Mouse (Mus musculus): ENCODE results near the gene Ndufb5. TPM values are rescaled to one million over a fixed set of nuclear protein-coding genes. Genes with fewer than 3 reads are reported as not detected.
"Not testable (repeated sequence)": the region's sequence is repeated elsewhere in the genome, so short reads cannot be mapped to it uniquely, and the experiment has no call there.

Gene Ndufb5
- polyA plus RNA-seq, 1 experiment from 2014 or later, result 328 TPM

DNA sequence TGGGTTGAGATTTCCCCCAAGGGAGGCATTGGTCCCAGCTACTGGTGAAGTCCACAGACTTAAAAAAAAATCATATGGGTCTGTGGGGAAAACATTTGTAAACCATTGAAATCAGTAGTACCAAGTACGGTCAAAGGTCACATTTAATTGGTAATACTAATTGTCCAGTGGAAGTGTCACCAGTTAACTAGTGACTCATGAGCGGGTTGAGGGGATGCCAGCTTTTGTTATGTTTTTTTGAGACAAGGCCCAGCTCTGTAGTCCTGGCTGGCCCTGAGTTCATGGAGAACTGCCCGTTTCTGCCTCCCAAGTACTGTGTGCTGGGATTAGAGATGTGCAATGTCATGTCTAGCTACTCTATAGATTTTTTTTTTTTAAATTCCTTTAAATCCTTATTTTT, 23.1 kb upstream of the Ndufb5 start:
- 95% methylated on average over 3 of the region's 3 CpGs for WGBS
- no peak for ATAC-seq (ENCODE audit: low FRiP score)
- Histone ChIP-seq H3K36me3 (ENCODE audit: control insufficient read depth, insufficient read depth, low read length) (peaks cover 8% of the 10 kb centered on the region), H3K27ac (ENCODE audit: low read depth, low read length) (no peak overlapping the region), H3K9me3 (ENCODE audit: control insufficient read depth, low read length) (no peaks in the 10 kb centered on the region), H3K4me3 (ENCODE audit: low read depth, low read length) (no peak overlapping the region), H3K27me3 (ENCODE audit: control insufficient read depth, insufficient read depth, low read length) (no peaks in the 10 kb centered on the region), H3K9ac (ENCODE audit: low read depth, low read length) (no peak overlapping the region), H3K4me2 (replicated peaks; ENCODE audit: low read depth, low read length) (no peak overlapping the region), H3K4me1 (replicated peaks; ENCODE audit: control insufficient read depth, insufficient read depth, low read length) (no peaks in the 10 kb centered on the region)
- DNase-seq (ENCODE audit: low spot score), result no peak

GRCm38 (mm10) chr3:32717403-32717802, 19.4 kb upstream of the Ndufb5 start:
- not testable (repeated sequence) for H3K27me3 ChIP-seq (ENCODE audit: control insufficient read depth, insufficient read depth, low read length); H3K4me1 ChIP-seq (replicated peaks; ENCODE audit: control insufficient read depth, insufficient read depth, low read length); H3K9me3 ChIP-seq (ENCODE audit: control insufficient read depth, low read length); H3K27ac ChIP-seq (ENCODE audit: low read depth, low read length); H3K9ac ChIP-seq (ENCODE audit: low read depth, low read length); ATAC-seq (ENCODE audit: low FRiP score); H3K4me2 ChIP-seq (replicated peaks; ENCODE audit: low read depth, low read length); H3K4me3 ChIP-seq (ENCODE audit: low read depth, low read length); DNase-seq (ENCODE audit: low spot score)
- 95% methylated on average over 6 of the region's 6 CpGs for WGBS
- peaks cover 13% of the 10 kb centered on the region for H3K36me3 ChIP-seq (ENCODE audit: control insufficient read depth, insufficient read depth, low read length)

DNA sequence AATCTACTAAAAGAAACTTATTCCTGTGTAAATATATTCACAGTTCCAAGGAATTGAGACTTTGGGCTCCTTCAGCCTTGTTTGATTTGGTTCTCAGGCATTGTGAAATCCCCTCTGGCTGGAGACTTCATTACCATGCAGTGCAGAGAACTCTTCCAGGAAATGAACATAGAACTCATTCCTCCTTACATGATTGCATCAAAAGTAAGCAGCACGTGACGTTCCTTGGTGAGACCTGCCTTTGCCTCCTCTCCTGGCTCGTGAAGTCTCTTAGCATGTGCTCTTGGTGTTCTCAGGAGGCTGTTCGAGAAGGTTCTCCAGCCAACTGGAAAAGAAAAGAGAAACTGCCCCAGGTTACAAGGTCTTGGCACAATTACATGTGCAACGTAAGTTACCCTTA, 18.5 kb upstream of the Ndufb5 start:
- H3K4me1 ChIP-seq (replicated peaks; ENCODE audit: control insufficient read depth, insufficient read depth, low read length), result no peaks in the 10 kb centered on the region
- peaks cover 16% of the 10 kb centered on the region for H3K36me3 ChIP-seq (ENCODE audit: control insufficient read depth, insufficient read depth, low read length)
- H3K9me3 ChIP-seq (ENCODE audit: control insufficient read depth, low read length), result no peaks in the 10 kb centered on the region
- ATAC-seq (ENCODE audit: low FRiP score) (no peak), DNase-seq (ENCODE audit: low spot score) (no peak)
- H3K27ac ChIP-seq (ENCODE audit: low read depth, low read length), result no peak overlapping the region
- H3K4me2 ChIP-seq (replicated peaks; ENCODE audit: low read depth, low read length), result no peak overlapping the region
- no peak overlapping the region for H3K9ac ChIP-seq (ENCODE audit: low read depth, low read length)
- no peaks in the 10 kb centered on the region for H3K27me3 ChIP-seq (ENCODE audit: control insufficient read depth, insufficient read depth, low read length)
- no peak overlapping the region for H3K4me3 ChIP-seq (ENCODE audit: low read depth, low read length)
- WGBS, result 96% methylated on average over 5 of the region's 5 CpGs

GRCm38 (mm10) chr3:32724191-32724590, 12.6 kb upstream of the Ndufb5 start:
- Histone ChIP-seq H3K4me3 (ENCODE audit: low read depth, low read length) (no peak overlapping the region), H3K36me3 (ENCODE audit: control insufficient read depth, insufficient read depth, low read length) (peaks cover 24% of the 10 kb centered on the region), H3K9me3 (ENCODE audit: control insufficient read depth, low read length) (no peaks in the 10 kb centered on the region), H3K27me3 (ENCODE audit: control insufficient read depth, insufficient read depth, low read length) (no peaks in the 10 kb centered on the region), H3K27ac (ENCODE audit: low read depth, low read length) (no peak overlapping the region), H3K4me2 (replicated peaks; ENCODE audit: low read depth, low read length) (no peak overlapping the region), H3K4me1 (replicated peaks; ENCODE audit: control insufficient read depth, insufficient read depth, low read length) (no peaks in the 10 kb centered on the region), H3K9ac (ENCODE audit: low read depth, low read length) (no peak overlapping the region)
- 92% methylated on average over 7 of the region's 7 CpGs for WGBS
- ATAC-seq (ENCODE audit: low FRiP score) (no peak), DNase-seq (ENCODE audit: low spot score) (no peak)

DNA sequence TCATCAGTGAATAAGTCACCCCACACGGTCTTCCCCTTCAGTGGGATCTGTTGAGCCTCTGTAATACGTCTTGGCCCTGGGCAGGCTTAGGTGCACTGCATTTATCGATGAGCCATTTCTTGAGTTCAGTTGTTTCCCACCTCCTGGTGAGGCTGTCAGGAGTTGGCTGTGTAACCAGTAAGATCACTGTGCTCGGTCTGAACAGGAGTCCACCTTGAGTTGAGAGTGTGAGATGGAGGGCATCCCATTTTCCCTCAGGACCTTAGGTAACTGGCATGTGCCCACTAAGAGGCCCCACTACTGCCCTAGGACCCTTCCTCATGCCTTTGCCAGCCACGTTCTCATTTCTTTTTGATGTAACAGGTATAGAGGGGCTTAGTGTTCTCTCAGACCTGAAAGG, 10.8 kb upstream of the Ndufb5 start:
- no peak overlapping the region for H3K4me3 ChIP-seq (ENCODE audit: low read depth, low read length)
- WGBS, result 93% methylated on average over 5 of the region's 5 CpGs
- H3K36me3 ChIP-seq (ENCODE audit: control insufficient read depth, insufficient read depth, low read length), result peaks cover 28% of the 10 kb centered on the region
- DNase-seq (ENCODE audit: low spot score) (no peak), ATAC-seq (ENCODE audit: low FRiP score) (no peak)
- H3K27me3 ChIP-seq (ENCODE audit: control insufficient read depth, insufficient read depth, low read length), result no peaks in the 10 kb centered on the region
- H3K27ac ChIP-seq (ENCODE audit: low read depth, low read length), result no peak overlapping the region
- H3K9me3 ChIP-seq (ENCODE audit: control insufficient read depth, low read length), result no peaks in the 10 kb centered on the region
- no peak overlapping the region for H3K4me2 ChIP-seq (replicated peaks; ENCODE audit: low read depth, low read length)
- H3K9ac ChIP-seq (ENCODE audit: low read depth, low read length), result no peak overlapping the region
- no peaks in the 10 kb centered on the region for H3K4me1 ChIP-seq (replicated peaks; ENCODE audit: control insufficient read depth, insufficient read depth, low read length)

GRCm38 (mm10) chr3:32727861-32728260, 8.9 kb upstream of the Ndufb5 start:
- 89% methylated on average over 4 of the region's 4 CpGs for WGBS
- H3K4me3 ChIP-seq (ENCODE audit: low read depth, low read length), result no peak overlapping the region
- no peaks in the 10 kb centered on the region for H3K27me3 ChIP-seq (ENCODE audit: control insufficient read depth, insufficient read depth, low read length)
- H3K36me3 ChIP-seq (ENCODE audit: control insufficient read depth, insufficient read depth, low read length), result peaks cover 28% of the 10 kb centered on the region
- H3K9ac ChIP-seq (ENCODE audit: low read depth, low read length), result no peak overlapping the region
- H3K9me3 ChIP-seq (ENCODE audit: control insufficient read depth, low read length), result no peaks in the 10 kb centered on the region
- no peak overlapping the region for H3K27ac ChIP-seq (ENCODE audit: low read depth, low read length)
- H3K4me1 ChIP-seq (replicated peaks; ENCODE audit: control insufficient read depth, insufficient read depth, low read length), result no peaks in the 10 kb centered on the region
- ATAC-seq (ENCODE audit: low FRiP score), result no peak
- DNase-seq (ENCODE audit: low spot score), result no peak
- H3K4me2 ChIP-seq (replicated peaks; ENCODE audit: low read depth, low read length), result no peak overlapping the region

DNA sequence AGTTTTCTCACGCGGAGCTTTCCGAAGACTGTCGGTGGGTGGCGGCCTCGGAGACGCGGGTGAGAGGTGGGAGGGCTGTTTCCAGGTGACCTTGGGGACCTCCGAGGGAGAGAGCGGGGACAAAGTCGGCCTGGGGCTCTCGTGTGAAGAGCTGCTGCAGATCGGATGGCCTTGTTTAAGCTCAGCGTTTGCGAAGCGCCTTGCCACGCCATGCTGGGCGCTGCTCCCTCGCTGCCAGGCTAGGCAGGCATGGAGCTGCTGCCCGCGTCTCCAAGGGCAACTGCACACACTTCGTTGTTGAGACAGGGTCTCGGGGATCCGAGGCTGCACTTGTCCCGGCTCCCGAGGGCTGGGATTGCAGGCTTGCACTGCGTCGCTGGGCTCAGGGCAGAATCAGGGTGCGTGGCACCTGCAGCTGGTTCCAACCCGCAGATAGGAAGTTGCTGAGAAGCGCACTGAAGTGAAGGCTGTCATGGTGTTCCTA, 424 bp downstream of the Ndufb5 start, which contains the start of gene Mrpl47:
Gene Mrpl47, minus strand, starts transcription at position 434 of the 484 bp plus-strand sequence.
- ATAC-seq (ENCODE audit: low FRiP score) (peak; percentile 69; the same call in 1 of the 2 replicates), DNase-seq (ENCODE audit: low spot score) (no peak)
- Histone ChIP-seq H3K4me1 (replicated peaks; ENCODE audit: control insufficient read depth, insufficient read depth, low read length) (no peaks in the 10 kb centered on the region), H3K27ac (ENCODE audit: low read depth, low read length) (peak within 1 kb of the TSS; percentile 76), H3K27me3 (ENCODE audit: control insufficient read depth, insufficient read depth, low read length) (no peaks in the 10 kb centered on the region), H3K9me3 (ENCODE audit: control insufficient read depth, low read length) (no peaks in the 10 kb centered on the region), H3K9ac (ENCODE audit: low read depth, low read length) (peak within 1 kb of the TSS; percentile 76), H3K36me3 (ENCODE audit: control insufficient read depth, insufficient read depth, low read length) (no peaks in the 10 kb centered on the region), H3K4me3 (ENCODE audit: low read depth, low read length) (peak within 1 kb of the TSS; percentile 91), H3K4me2 (replicated peaks; ENCODE audit: low read depth, low read length) (peak within 1 kb of the TSS; percentile 75)
- WGBS, result under 1% methylated on average over 31 of the region's 31 CpGs

GRCm38 (mm10) chr3:32738549-32738948, 1.8 kb downstream of the Ndufb5 start:
- DNase-seq (ENCODE audit: low spot score), result no peak
- 95% methylated on average over 5 of the region's 5 CpGs for WGBS
- Histone ChIP-seq H3K4me2 (replicated peaks; ENCODE audit: low read depth, low read length) (no peak overlapping the region), H3K27ac (ENCODE audit: low read depth, low read length) (no peak overlapping the region), H3K9ac (ENCODE audit: low read depth, low read length) (no peak overlapping the region), H3K9me3 (ENCODE audit: control insufficient read depth, low read length) (no peaks in the 10 kb centered on the region), H3K27me3 (ENCODE audit: control insufficient read depth, insufficient read depth, low read length) (no peaks in the 10 kb centered on the region), H3K4me3 (ENCODE audit: low read depth, low read length) (no peak overlapping the region), H3K4me1 (replicated peaks; ENCODE audit: control insufficient read depth, insufficient read depth, low read length) (no peaks in the 10 kb centered on the region), H3K36me3 (ENCODE audit: control insufficient read depth, insufficient read depth, low read length) (no peaks in the 10 kb centered on the region)
- no peak for ATAC-seq (ENCODE audit: low FRiP score)

DNA sequence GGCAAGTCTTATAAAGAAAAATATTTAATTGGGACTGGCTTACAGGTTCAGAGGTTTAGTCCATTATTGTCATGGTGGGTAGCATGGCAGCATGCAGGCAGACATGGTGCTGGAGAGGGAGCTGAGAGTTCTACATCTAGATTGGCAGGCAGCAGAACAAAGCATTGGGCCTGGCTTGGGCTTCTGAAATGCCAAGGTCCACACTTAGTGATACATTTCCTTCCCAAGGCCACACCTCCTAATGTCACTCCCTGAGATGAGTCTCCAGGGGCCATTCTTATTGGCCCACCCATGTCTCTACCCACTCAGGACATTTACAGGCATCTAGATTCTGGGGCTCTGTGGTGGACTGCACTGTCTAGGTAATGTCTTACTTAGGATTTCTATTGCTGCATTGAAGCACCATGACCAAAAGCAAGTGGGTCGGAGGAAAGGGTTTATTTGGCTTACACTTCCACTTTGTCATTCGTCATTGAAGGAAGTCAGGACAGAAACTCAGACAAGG, 5.5 kb downstream of the Ndufb5 start:
- H3K27me3 ChIP-seq (ENCODE audit: control insufficient read depth, insufficient read depth, low read length), result no peaks in the 10 kb centered on the region
- peaks cover 5% of the 10 kb centered on the region for H3K36me3 ChIP-seq (ENCODE audit: control insufficient read depth, insufficient read depth, low read length)
- no peaks in the 10 kb centered on the region for H3K9me3 ChIP-seq (ENCODE audit: control insufficient read depth, low read length)
- no peaks in the 10 kb centered on the region for H3K4me1 ChIP-seq (replicated peaks; ENCODE audit: control insufficient read depth, insufficient read depth, low read length)
- WGBS, result 87% methylated on average over 2 of the region's 2 CpGs
- H3K4me3 ChIP-seq (ENCODE audit: low read depth, low read length), result no peak overlapping the region
- DNase-seq (ENCODE audit: low spot score) (no peak), ATAC-seq (ENCODE audit: low FRiP score) (no peak)
- no peak overlapping the region for H3K9ac ChIP-seq (ENCODE audit: low read depth, low read length)
- H3K27ac ChIP-seq (ENCODE audit: low read depth, low read length), result no peak overlapping the region
- H3K4me2 ChIP-seq (replicated peaks; ENCODE audit: low read depth, low read length), result no peak overlapping the region
